Mouse (Mus musculus) myocyte (in vitro differentiated cells): ENCODE measurements around the gene Zfp202. TPM values are rescaled to one million over a fixed set of nuclear protein-coding genes. Genes with fewer than 3 reads are reported as not detected.
"Not testable (repeated sequence)": the region's sequence is repeated elsewhere in the genome, so short reads cannot be mapped to it uniquely, and the experiment has no call there.

ENCODE experiments used
- H3K27me3 ChIP-seq: one replicate; pipeline ENCODE4 v1.6.1; 2011; ENCODE audit not compliant: control insufficient read depth, insufficient read depth, insufficient read length
- H3K36me3 ChIP-seq: one replicate; pipeline ENCODE4 v1.6.1; 2011; ENCODE audit not compliant: control insufficient read depth, insufficient read depth
- H3K4me2 ChIP-seq: one replicate; pipeline ENCODE4 v1.6.1; 2011; ENCODE audit warnings: low read depth, control low read depth
- H3K4me3 ChIP-seq: one replicate; pipeline ENCODE4 v1.5.1; 2011; ENCODE audit warnings: mild to moderate bottlenecking, control low read depth, moderate library complexity
- H3K79me2 ChIP-seq: one replicate; pipeline ENCODE4 v1.6.1; 2011; ENCODE audit not compliant: control insufficient read depth, insufficient read depth
- H3ac ChIP-seq: one replicate; pipeline ENCODE4 v1.6.1; 2011; ENCODE audit not compliant: control insufficient read depth, insufficient read length
- CEBPB ChIP-seq: IDR thresholded peaks from 2 replicates; pipeline ENCODE4 v1.6.1; 2011; ENCODE audit warnings: mild to moderate bottlenecking, moderate library complexity; ENCODE audit not compliant: poor library complexity, insufficient read depth, severe bottlenecking
- E2F4 ChIP-seq: IDR thresholded peaks from one replicate; pipeline ENCODE4 v1.6.1; 2011; ENCODE audit warnings: mild to moderate bottlenecking, control low read depth, moderate library complexity; ENCODE audit not compliant: insufficient read depth
- MAX ChIP-seq: IDR thresholded peaks from one replicate; pipeline ENCODE4 v1.6.1; 2011; ENCODE audit warnings: low read depth, mild to moderate bottlenecking, control low read depth
- MYOD1 ChIP-seq, 3 experiments: IDR thresholded peaks; one replicate each; pipeline ENCODE4 v1.6.1; 2011; ENCODE audit warnings: control low read depth in 2 of 3, low read depth in 2 of 3, mild to moderate bottlenecking in 2 of 3, moderate library complexity in 1 of 3; ENCODE audit not compliant: insufficient read length in 2 of 3, control insufficient read depth in 1 of 3
- MYOG ChIP-seq, 3 experiments: IDR thresholded peaks; one replicate each; pipeline ENCODE4 v1.6.1; 2011; ENCODE audit warnings: control low read depth in 2 of 3, low read depth in 2 of 3, mild to moderate bottlenecking in 2 of 3; ENCODE audit not compliant: insufficient read length in 2 of 3, control insufficient read depth in 1 of 3, insufficient read depth in 1 of 3
- POLR2A ChIP-seq: IDR thresholded peaks from one replicate; pipeline ENCODE4 v1.6.1; 2011; ENCODE audit warnings: low read depth, mild to moderate bottlenecking, control low read depth, moderate library complexity; ENCODE audit not compliant: insufficient read length
- POLR2AphosphoS2 ChIP-seq: IDR thresholded peaks from one replicate; pipeline ENCODE4 v1.6.1; 2011; ENCODE audit warnings: low read depth, control low read depth; ENCODE audit not compliant: insufficient read length
- REST ChIP-seq: IDR thresholded peaks from one replicate; pipeline ENCODE4 v1.6.1; 2011; ENCODE audit warnings: mild to moderate bottlenecking, control low read depth, moderate library complexity; ENCODE audit not compliant: insufficient read depth, insufficient read length
- SRF ChIP-seq: IDR thresholded peaks from one replicate; pipeline ENCODE4 v1.6.1; 2011; ENCODE audit warnings: low read depth; ENCODE audit not compliant: control insufficient read depth, insufficient read length
- TCF12 ChIP-seq: IDR thresholded peaks from one replicate; pipeline ENCODE4 v1.6.1; 2011; ENCODE audit warnings: mild to moderate bottlenecking, control low read depth; ENCODE audit not compliant: poor library complexity, insufficient read depth, severe bottlenecking
- TCF3 ChIP-seq: IDR thresholded peaks from one replicate; pipeline ENCODE4 v1.6.1; 2011; ENCODE audit warnings: low read depth, control low read depth; ENCODE audit not compliant: insufficient read length
- USF1 ChIP-seq: IDR thresholded peaks from one replicate; pipeline ENCODE4 v1.6.1; 2011; ENCODE audit warnings: low read depth, mild to moderate bottlenecking, control low read depth, moderate library complexity
- polyA plus RNA-seq: library from polyadenylated mRNA; unstranded; fragments of >200 nt; fragmentation: generic; extraction: Trizol; gene quantifications from one replicate; pipeline ENCODE4 v1.2.1, GENCODE M21; 2012; ENCODE audit warnings: missing spikeins

Gene Zfp202
- polyA plus RNA-seq = 2.4 TPM

GRCm38 (mm10) chr9:40192098-40193038, at the start of gene Zfp202:
Gene Zfp202 (plus strand): TSS chr9:40192316.
- peak within 1 kb of the TSS; percentile 53 for H3ac ChIP-seq
- no peak for TF ChIP-seq E2F4
- peak; percentile 48 for TF ChIP-seq POLR2A
- no peak for TF ChIP-seq MYOG (IDR thresholded peaks at IDR 0.05; ENCODE audit: control insufficient read depth in 1 of 3, insufficient read depth in 1 of 3, insufficient read length in 2 of 3, low read depth in 2 of 3)
- TF ChIP-seq MAX = no peak
- no peak for TF ChIP-seq REST
- peak; percentile 75 for TF ChIP-seq POLR2AphosphoS2
- TF ChIP-seq MYOD1 (IDR thresholded peaks at IDR 0.05; ENCODE audit: control insufficient read depth in 1 of 3, insufficient read length in 2 of 3, low read depth in 2 of 3) = no peak
- TF ChIP-seq TCF3 = no peak
- TF ChIP-seq CEBPB = no peak
- TF ChIP-seq USF1 = peak; percentile 78
- no peaks in the 10 kb centered on the region for H3K27me3 ChIP-seq
- peaks cover 16% of the 10 kb centered on the region for H3K79me2 ChIP-seq
- peak within 1 kb of the TSS; percentile 53 for H3K4me3 ChIP-seq
- H3K4me2 ChIP-seq = peak within 1 kb of the TSS; percentile 90
- H3K36me3 ChIP-seq = no peaks in the 10 kb centered on the region

DNA sequence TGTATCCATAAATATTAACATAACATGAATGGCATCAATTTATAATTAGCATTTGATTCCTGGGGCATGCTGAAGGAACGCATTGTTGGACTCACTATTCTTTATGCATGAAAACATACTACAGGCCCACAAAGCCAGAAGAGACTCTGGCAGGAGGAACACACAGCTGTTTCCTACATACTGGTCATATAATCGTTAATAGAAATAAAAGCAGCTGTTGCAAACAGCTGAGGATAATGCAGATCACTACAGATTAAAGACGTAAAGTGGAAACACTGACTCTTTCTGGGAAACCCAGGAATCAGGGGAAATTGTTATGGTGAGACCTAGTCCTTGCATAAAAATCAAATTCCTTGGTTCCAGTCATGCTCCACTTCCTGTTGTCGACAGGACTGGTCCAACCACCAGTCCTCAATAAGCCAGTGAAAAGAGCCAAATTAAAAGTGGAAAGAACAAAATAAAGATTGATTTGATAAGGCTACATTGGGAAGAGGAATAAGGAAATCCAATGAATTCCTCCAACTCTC, 36.9 kb upstream of the Zfp202 start:
- Histone ChIP-seq H3K4me3 (no peak overlapping the region), H3K36me3 (no peaks in the 10 kb centered on the region), H3ac (no peak overlapping the region), H3K4me2 (peak overlapping the region; percentile 2), H3K27me3 (peaks cover 3% of the 10 kb centered on the region), H3K79me2 (no peaks in the 10 kb centered on the region)
- TF ChIP-seq MYOD1 (IDR thresholded peaks at IDR 0.05; ENCODE audit: control insufficient read depth in 1 of 3, insufficient read length in 2 of 3, low read depth in 2 of 3) (peak in 1 of 3 experiments; percentile 28), REST (no peak), MYOG (IDR thresholded peaks at IDR 0.05; ENCODE audit: control insufficient read depth in 1 of 3, insufficient read depth in 1 of 3, insufficient read length in 2 of 3, low read depth in 2 of 3) (peak in 1 of 3 experiments; percentile 30), TCF12 (peak; percentile 12), CEBPB (no peak)

GRCm38 (mm10) chr9:40166446-40166845, 25.7 kb upstream of the Zfp202 start:
- Histone ChIP-seq H3K36me3 (no peaks in the 10 kb centered on the region), H3K4me2 (no peak overlapping the region), H3K27me3 (peaks cover 3% of the 10 kb centered on the region), H3K4me3 (no peak overlapping the region), H3K79me2 (no peaks in the 10 kb centered on the region), H3ac (no peak overlapping the region)
- no peak for TF ChIP-seq MYOG (IDR thresholded peaks at IDR 0.05; ENCODE audit: control insufficient read depth in 1 of 3, insufficient read depth in 1 of 3, insufficient read length in 2 of 3, low read depth in 2 of 3)
- TF ChIP-seq REST = no peak
- no peak for TF ChIP-seq TCF12
- TF ChIP-seq SRF = no peak
- no peak for TF ChIP-seq MYOD1 (IDR thresholded peaks at IDR 0.05; ENCODE audit: control insufficient read depth in 1 of 3, insufficient read length in 2 of 3, low read depth in 2 of 3)
- TF ChIP-seq TCF3 = no peak
- TF ChIP-seq MAX = no peak
- no peak for TF ChIP-seq USF1
- TF ChIP-seq E2F4 = no peak
- TF ChIP-seq CEBPB = no peak
- no peak for TF ChIP-seq POLR2AphosphoS2
- no peak for TF ChIP-seq POLR2A

DNA sequence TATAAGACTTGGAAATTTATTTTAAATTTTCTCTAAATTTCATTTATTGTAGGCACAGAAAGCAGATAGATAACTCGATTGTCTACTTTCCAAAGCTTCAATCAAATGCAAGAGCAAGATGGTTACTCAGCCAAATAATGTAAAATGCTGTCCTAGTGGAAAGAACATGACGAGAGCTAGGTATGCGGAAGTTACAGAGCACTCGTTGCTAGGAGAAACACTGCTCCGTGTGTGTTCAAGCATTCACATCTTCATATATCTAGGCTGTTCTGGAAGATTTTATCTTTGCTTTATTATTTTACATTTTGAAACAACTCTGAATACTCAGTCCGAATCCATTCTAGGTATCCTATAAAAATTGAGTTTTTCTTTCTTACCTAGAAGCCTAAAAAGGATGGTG, 15.1 kb upstream of the Zfp202 start:
- TF ChIP-seq TCF12 (no peak), REST (no peak), MYOD1 (IDR thresholded peaks at IDR 0.05; ENCODE audit: control insufficient read depth in 1 of 3, insufficient read length in 2 of 3, low read depth in 2 of 3) (no peak), E2F4 (no peak), MAX (no peak), POLR2A (no peak), SRF (no peak)
- Histone ChIP-seq H3K79me2 (no peaks in the 10 kb centered on the region), H3K4me3 (no peak overlapping the region), H3K27me3 (no peaks in the 10 kb centered on the region), H3ac (no peak overlapping the region), H3K4me2 (no peak overlapping the region), H3K36me3 (no peaks in the 10 kb centered on the region)

DNA sequence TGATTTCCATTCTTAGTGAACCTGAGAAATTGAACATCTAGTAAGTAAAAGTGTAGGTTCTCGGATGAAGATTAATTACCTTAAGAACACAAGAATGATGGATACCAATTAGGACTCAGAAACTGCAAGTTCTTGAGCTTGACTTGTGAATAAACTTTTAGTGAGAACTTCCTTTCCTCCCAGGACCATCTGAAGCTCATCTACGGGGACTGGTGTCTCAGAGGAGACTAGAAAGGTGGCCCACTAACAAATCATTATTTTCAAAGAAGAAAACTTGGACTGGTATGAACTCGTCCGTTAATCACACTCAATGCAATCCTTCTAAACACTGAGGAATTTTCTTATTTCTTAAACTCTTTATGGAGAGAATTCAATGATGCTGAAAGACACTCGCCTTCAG, 11.5 kb upstream of the Zfp202 start, which contains the start of gene Olfr986:
Gene Olfr986 (plus strand): TSS at position 301 of the 400 bp plus-strand sequence.
- Histone ChIP-seq H3K4me2 (no peak within 1 kb of the TSS), H3K79me2 (no peaks in the 10 kb centered on the region), H3ac (no peak within 1 kb of the TSS), H3K36me3 (no peaks in the 10 kb centered on the region), H3K4me3 (no peak within 1 kb of the TSS), H3K27me3 (peaks cover 5% of the 10 kb centered on the region)
- no peak for TF ChIP-seq MYOG (IDR thresholded peaks at IDR 0.05; ENCODE audit: control insufficient read depth in 1 of 3, insufficient read depth in 1 of 3, insufficient read length in 2 of 3, low read depth in 2 of 3)
- no peak for TF ChIP-seq TCF12
- no peak for TF ChIP-seq REST
- TF ChIP-seq CEBPB = no peak
- no peak for TF ChIP-seq USF1

DNA sequence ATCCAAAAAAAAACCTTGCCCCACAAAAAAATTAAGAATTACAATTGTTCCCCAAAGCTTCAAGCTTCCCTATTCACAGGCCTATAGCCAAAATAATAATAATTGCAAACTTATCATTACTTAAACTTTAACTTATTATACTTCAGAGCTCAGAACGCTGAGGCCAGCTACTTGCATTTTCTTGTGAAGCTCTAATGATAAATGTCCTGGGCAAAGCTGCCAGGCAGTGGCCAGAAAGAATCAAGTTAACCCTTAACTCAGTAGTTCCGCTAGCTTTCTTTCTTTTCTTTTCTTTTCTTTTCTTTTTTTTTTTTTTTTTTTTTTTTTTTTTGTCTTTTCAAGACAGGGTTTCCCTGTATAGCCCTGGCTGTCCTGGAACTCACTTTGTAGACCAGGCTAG, 7.0 kb upstream of the Zfp202 start:
- H3K36me3 ChIP-seq, H3ac ChIP-seq, H3K4me2 ChIP-seq, H3K79me2 ChIP-seq, H3K4me3 ChIP-seq, H3K27me3 ChIP-seq: not testable (repeated sequence)
